Mouse (Mus musculus) layer of hippocampus, postnatal 36 days (tissue): ENCODE results near the gene Krt27. TPM values are rescaled to one million over a fixed set of nuclear protein-coding genes. Genes with fewer than 3 reads are reported as not detected.
A peak's percentile ranks its signal among the peaks of the same experiment; 100 is the strongest.

Source experiments
- DNase-seq, 2 experiments: peaks; one replicate each; pipeline ENCODE4 v3.0.0; 2022
- total RNA-seq, 2 experiments: library from RNA; stranded (reverse); gene quantifications; 2 replicates each; pipeline ENCODE4 v1.2.3; 2021

The Krt27 gene
- total RNA-seq, 2 experiments from 2014 or later = not detected

DNA sequence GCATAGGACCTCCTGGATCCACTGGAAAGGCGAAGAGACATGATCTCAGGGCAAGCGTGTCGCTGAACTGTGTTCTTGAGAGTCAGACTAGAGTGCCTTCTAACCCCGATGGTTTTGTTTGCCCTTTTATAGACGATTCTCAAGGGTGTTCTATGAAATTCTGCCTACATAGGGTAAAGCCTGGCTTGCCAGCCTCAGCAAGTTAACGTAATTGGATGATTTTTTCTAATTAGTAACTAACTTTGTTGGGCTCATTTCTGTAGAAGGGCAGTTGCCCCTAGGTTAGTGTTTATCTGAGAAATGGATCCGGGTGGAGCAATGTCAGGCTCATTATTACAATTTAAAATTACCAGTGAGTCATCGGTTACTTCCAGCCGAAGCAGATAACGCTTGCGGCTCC, 28.1 kb downstream of the Krt27 start, which contains the start of gene Krt25:
Gene Krt25 (minus strand): TSS at position 101 of the 400 bp plus-strand sequence.
- DNase-seq = no peak

DNA sequence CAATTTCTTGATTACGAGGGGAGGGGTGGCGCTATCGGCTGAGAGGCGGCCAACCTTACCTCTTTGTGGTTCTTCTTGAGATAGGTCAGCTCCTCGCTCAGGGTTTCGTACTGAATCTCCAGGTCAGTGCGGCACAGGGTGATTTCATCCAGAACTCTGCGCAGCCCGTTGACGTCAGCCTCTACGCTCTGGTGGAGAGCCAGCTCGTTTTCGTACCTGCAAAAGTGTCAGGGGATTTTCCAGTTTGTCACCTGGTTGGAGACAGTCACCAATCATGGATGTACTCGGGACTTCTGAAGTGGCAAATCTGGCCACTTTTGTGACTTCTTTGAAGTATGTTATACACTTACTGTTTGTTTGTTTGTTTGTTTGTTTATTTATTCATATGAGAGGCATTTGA, 29.8 kb downstream of the Krt27 start:
- DNase-seq = no peak

DNA sequence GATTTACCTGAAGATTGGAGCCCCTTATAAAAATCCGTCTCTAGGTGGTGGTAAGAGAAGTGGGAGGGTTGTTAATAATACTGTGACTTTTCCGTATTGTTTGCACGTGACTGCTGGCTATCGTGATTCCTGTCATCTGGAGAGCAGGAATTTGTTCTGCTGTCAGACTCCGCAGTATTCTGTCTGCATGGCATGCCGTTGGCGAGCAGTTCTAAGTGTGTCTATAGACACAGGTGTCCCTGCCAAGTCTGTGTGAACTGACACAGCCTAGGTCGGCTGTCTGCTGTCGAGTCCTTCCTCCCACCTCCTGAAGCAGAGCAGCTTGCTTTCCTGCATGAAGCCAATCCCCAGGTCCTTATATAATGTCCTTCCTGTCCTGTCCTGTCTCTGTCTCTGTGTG, 31.8 kb downstream of the Krt27 start:
- no peak for DNase-seq

DNA sequence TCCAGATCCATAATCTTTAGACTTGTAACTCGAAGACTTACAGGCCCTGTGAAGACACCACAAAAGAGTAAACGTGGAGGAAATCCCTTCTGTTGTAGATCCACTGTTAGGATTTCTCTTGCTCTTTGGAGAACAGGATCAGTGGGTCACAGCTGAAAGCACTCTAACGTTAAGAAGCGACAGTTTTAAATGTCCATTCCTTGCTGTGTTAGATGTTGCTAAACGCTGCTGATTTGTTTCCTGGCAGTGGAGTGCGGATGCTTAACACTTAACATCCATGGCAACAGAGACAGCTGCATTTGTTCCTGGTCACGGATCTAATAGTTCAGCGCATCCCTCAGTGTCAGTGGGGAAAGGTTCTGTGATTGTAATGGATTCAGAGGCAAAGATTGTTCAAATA, 34.4 kb downstream of the Krt27 start:
- no peak for DNase-seq

DNA sequence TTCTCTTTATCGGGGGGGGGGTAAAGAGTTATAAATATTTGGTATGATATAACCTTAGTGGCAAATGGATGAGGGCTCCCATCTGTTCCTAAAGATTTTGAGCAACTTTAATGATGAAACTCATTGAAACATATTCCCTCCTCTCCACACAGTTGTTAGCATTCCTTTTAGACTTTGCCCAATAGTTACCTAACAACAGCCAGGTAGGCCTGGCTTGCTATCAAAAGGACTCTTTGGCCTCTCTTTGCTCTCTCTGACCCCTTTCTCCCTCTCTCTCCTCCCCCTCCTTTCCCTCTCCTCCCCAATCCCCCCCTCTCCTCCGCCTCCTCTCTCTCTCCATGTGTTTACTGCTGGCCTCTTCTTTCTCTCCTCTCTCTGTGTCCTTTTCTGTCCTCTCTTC, 36.3 kb downstream of the Krt27 start:
- no peak for DNase-seq

DNA sequence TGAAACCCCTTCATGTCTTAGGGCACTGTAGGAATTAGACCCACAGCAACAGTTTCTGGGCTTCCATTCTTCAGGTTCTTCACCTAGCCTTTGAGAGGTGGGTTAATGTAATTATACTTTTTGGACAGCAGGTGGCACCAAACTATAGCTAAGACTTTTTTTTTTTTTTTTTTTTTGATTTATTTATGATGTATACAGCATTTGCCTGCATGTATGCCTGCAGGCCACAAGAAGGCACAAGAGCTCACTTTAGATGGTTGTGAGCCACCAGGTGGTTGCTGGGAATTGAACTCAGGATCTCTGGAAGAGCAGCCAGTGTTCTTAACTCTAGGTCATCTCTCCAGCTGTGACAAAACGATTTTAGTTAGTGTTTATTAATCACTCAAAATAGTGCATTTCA, 40.0 kb downstream of the Krt27 start:
- no peak for DNase-seq

DNA sequence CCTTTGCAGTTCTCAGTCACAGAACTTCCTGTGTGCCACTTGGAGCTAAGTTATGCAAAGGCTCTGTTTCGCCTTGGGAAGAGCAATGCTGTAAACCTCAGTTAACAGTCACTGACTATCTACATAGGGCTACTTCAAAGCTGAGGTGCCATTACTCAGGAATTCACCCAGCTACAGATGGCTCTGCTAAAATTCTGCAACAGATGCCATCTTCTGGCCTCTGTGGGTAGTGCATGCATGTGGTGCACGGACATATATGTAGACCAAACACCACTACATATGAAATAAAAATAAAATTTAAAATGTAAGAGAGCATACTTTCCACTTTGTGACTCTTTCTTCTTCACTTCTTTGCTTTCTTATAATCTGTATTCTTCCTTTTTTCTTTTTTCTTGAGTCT, 43.3 kb downstream of the Krt27 start:
- DNase-seq = peak; percentile 21 to 34

Other genes starting within 250 kb of the Krt27 start
- not detected for gene Ccr7, start 196.0 kb downstream of the Krt27 start, total RNA-seq
- gene Smarce1, start 120.1 kb downstream of the Krt27 start, total RNA-seq = 10 to 100 TPM; 56.6 to 60.4 TPM
- gene Krt222, start 107.0 kb downstream of the Krt27 start, total RNA-seq = 10 to 100 TPM; 23.5 to 23.9 TPM
- not detected for gene Krt24, start 65.8 kb downstream of the Krt27 start, total RNA-seq
- not detected for gene Krt25, start 28.2 kb downstream of the Krt27 start, total RNA-seq
- not detected for gene Krt26, start 13.1 kb downstream of the Krt27 start, total RNA-seq
- gene Krt28, start 23.8 kb upstream of the Krt27 start, total RNA-seq = under 1 TPM; 0.27 to 0.30 TPM
- gene Krt10, start 38.3 kb upstream of the Krt27 start, total RNA-seq = 10 to 100 TPM; 15.3 to 17.5 TPM
- gene Krt12, start 71.2 kb upstream of the Krt27 start, total RNA-seq = under 1 TPM; 0.61 to 0.97 TPM
- not detected for gene Krt20, start 87.0 kb upstream of the Krt27 start, total RNA-seq
- gene Krt23, start 142.0 kb upstream of the Krt27 start, total RNA-seq = not detected
- gene Krt39, start 170.2 kb upstream of the Krt27 start, total RNA-seq = not detected
- gene Krt40, start 192.1 kb upstream of the Krt27 start, total RNA-seq = not detected
- gene Krtap3-3, start 199.8 kb upstream of the Krt27 start, total RNA-seq = not detected
- gene Krtap3-2, start 205.7 kb upstream of the Krt27 start, total RNA-seq = not detected
- gene Gm11939, start 208.4 kb upstream of the Krt27 start, total RNA-seq = not detected
- gene Krtap3-1, start 215.5 kb upstream of the Krt27 start, total RNA-seq = not detected
- not detected for gene Krtap1-5, start 229.9 kb upstream of the Krt27 start, total RNA-seq
- not detected for gene Krtap1-4, start 232.6 kb upstream of the Krt27 start, total RNA-seq
- not detected for gene Krtap1-3, start 240.2 kb upstream of the Krt27 start, total RNA-seq
- gene Krtap9-3, start 247.0 kb upstream of the Krt27 start, total RNA-seq = not detected